Mouse (Mus musculus) right cerebral cortex, adult 18-20 months (tissue): ENCODE results near the gene Tmcc3.

Experiments
- DNase-seq: peaks from one replicate; pipeline ENCODE4 v3.0.0; 2022; ENCODE audit warnings: mixed read lengths

Tmcc3 gene

GRCm38 (mm10) chr10:94555394-94555793 is 243.6 kb downstream of the Tmcc3 start:
- no peak for DNase-seq

GRCm38 (mm10) chr10:94557428-94558149 is 245.8 kb downstream of the Tmcc3 start:
- no peak for DNase-seq

- DNase-seq, result no peak
Measured at GRCm38 (mm10) chr10:94558826-94559225, 247.1 kb downstream of the Tmcc3 start.

GRCm38 (mm10) chr10:94561351-94561750 is 249.6 kb downstream of the Tmcc3 start:
- no peak for DNase-seq

- no peak for DNase-seq
Measured at GRCm38 (mm10) chr10:94562188-94562587, 250.4 kb downstream of the Tmcc3 start.

GRCm38 (mm10) chr10:94562991-94563390 is 251.2 kb downstream of the Tmcc3 start:
- no peak for DNase-seq

GRCm38 (mm10) chr10:94565410-94566221 is 253.9 kb downstream of the Tmcc3 start:
- DNase-seq, result no peak

- DNase-seq, result no peak
Measured at GRCm38 (mm10) chr10:94566222-94566868, 254.6 kb downstream of the Tmcc3 start.

GRCm38 (mm10) chr10:94567251-94567650 is 255.5 kb downstream of the Tmcc3 start:
- no peak for DNase-seq

- no peak for DNase-seq
Measured at GRCm38 (mm10) chr10:94567915-94568314, 256.2 kb downstream of the Tmcc3 start.

GRCm38 (mm10) chr10:94568867-94569266 is 257.1 kb downstream of the Tmcc3 start:
- no peak for DNase-seq

GRCm38 (mm10) chr10:94569731-94570130 is 258.0 kb downstream of the Tmcc3 start:
- DNase-seq, result no peak

- no peak for DNase-seq
Measured at GRCm38 (mm10) chr10:94571927-94572620, 260.3 kb downstream of the Tmcc3 start.

- DNase-seq, result no peak
Measured at GRCm38 (mm10) chr10:94572772-94573171, 261.0 kb downstream of the Tmcc3 start.

GRCm38 (mm10) chr10:94574451-94575333 is 262.9 kb downstream of the Tmcc3 start:
- DNase-seq, result no peak

- DNase-seq, result no peak
Measured at GRCm38 (mm10) chr10:94575958-94576357, 264.2 kb downstream of the Tmcc3 start.

GRCm38 (mm10) chr10:94578870-94579269 is 267.1 kb downstream of the Tmcc3 start:
- no peak for DNase-seq

- no peak for DNase-seq
Measured at GRCm38 (mm10) chr10:94581384-94581783, 269.6 kb downstream of the Tmcc3 start.

GRCm38 (mm10) chr10:94583714-94584113 is 272.0 kb downstream of the Tmcc3 start:
- no peak for DNase-seq

GRCm38 (mm10) chr10:94584851-94585359 is 273.2 kb downstream of the Tmcc3 start:
- DNase-seq, result no peak

- no peak for DNase-seq
Measured at GRCm38 (mm10) chr10:94585819-94586218, 274.1 kb downstream of the Tmcc3 start.

- no peak for DNase-seq
Measured at GRCm38 (mm10) chr10:94588976-94589375, 277.2 kb downstream of the Tmcc3 start.
